Mouse (Mus musculus) left cerebral cortex, postnatal 4 days (tissue): Measurements from ENCODE around the gene Il1r1. TPM values are rescaled to one million over a fixed set of nuclear protein-coding genes. Genes with fewer than 3 reads are reported as not detected.

Experiments used
- DNase-seq: peaks from one replicate; pipeline ENCODE4 v3.0.0-alpha.2; 2022
- intact Hi-C: fragments of 180-260 bp; cut with DNase I; formaldehyde crosslinking; loops from one replicate; pipeline ENCODE4 v1.15.1; 2025
- total RNA-seq, 2 experiments: library from RNA; stranded (reverse); gene quantifications; 2 replicates each; pipeline ENCODE4 v1.2.3; 2021

Il1r1 gene
- total RNA-seq, 2 experiments from 2014 or later, result 1.2 to 1.4 TPM

DNA sequence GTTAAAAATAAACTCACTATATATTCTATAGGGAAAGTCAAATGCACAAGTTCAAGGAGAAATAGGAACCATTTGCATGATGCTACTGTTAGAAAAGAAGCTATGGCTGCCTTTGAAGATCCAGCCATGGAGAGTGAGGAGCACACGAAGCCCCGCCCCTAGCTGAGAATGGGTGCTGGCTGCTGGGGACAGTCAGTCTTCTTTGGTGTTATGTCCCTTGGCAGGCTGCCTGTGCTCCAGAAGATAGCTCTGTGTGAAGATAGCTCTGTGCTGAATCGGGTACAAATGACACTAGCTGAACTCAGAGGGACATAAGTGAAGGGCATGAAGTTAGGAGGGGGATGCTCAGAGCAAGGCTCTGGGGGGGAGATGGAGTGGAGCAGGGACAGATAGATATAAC is 86.2 kb downstream of the Il1r1 start:
- no peak for DNase-seq
- intact Hi-C loops, result no loop called here

GRCm38 (mm10) chr1:40311625-40312024 is 86.7 kb downstream of the Il1r1 start:
- intact Hi-C loops, result no loop called here
- no peak for DNase-seq

- no peak for DNase-seq
- intact Hi-C loops, result no loop called here
Measured at GRCm38 (mm10) chr1:40314016-40314415, 89.1 kb downstream of the Il1r1 start.

DNA sequence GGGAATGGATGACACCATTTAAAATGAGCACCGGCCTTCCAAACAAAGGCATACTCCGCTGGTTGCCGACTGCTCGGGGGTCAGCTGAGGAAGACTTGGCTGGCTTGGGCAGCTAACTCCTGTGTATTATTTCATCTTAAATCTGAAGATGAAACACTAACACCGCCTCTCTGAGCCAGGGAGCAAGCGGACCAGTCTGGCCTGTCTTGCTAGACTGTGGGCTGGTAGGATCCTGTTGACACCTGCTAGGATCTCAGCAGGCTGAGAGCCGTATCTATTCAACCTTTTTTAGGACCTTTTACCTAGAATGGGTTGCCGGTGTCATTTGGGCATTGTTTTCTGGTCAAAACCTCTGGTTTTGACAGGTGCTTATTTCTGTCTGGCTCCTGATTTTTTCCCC is 92.8 kb downstream of the Il1r1 start:
- intact Hi-C loops, result no loop called here
- no peak for DNase-seq

DNA sequence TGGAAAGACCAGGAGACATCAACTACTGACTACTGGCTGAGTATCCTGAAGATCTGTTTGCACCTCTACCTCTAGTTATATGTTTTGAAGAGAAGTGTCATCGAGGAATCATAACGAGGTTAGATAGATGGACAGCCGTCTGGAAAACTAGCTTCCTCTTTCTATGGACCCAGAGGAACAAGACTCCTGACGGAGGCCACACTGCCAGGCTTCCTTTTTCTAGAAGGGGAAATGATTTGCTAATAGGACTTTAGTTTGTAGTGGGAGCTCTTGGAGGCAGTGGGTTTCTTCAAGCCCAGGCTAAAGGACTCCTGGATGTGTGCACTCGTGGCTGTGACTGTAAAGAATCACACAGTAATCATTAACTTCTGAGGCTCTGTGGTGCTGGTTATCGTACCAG is 96.9 kb downstream of the Il1r1 start:
- intact Hi-C loops, result no loop called here

GRCm38 (mm10) chr1:40322543-40322942 is 97.7 kb downstream of the Il1r1 start:
- intact Hi-C loops, result no loop called here
- DNase-seq, result no peak

More for the DNA sequence above, 96.9 kb downstream of the Il1r1 start:
- no peak for DNase-seq

DNA sequence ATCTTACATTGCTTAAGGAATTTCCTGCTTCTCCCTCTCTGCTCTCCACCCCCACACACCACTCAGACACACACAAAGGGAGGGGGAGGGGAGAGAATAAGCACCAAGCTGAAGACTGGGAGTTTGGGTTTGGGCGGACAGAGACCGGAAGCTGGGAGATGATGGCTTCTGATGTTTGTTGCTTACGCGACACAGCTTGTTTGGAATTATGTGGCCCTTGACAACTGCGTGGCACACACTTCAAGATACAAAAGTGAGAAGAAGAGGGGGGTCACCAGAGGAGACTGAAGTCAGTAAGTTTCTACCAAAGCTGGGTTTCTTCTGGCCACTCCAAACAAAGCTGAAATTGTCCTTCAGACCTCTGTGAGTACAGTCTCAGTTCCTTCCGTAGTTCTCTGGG is 99.6 kb downstream of the Il1r1 start, which contains the start of gene Il1rl2:
Gene Il1rl2, plus strand, starts transcription at position 154 of the 400 bp plus-strand sequence.
- intact Hi-C loops, result no loop called here
- DNase-seq, result no peak

- intact Hi-C loops, result no loop called here
- DNase-seq, result no peak
Measured at GRCm38 (mm10) chr1:40324955-40325702, 100.2 kb downstream of the Il1r1 start.

DNA sequence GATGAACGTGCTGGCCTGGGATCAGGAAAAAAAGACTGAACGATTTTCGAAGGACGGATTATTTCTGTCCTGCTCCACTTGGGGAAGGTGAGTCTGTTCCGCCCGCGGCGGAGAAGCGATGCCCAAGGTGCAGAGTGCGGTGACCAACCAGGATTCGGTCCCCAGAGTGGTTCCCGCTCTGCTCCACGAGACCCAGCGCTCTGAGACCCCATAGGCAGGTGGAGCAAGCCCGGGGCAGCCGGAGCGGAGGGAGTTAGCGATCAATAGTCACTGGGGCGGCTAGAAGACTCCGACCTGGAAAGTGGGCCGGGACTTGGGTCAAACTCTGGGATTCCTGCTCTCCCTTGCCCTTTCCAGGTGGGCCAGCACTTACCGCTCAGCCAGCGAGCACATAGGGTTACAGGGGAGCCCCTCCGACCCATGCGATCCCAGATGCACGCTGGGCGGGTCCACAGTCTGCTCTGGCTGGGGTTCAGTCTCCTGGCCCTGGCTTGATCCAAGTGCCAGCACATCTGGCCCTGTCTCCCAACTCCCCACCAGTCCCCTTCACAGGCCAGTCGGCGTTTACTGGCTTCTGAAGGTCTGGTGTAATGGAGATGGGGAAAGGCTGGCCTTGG is 100.9 kb downstream of the Il1r1 start:
- DNase-seq, result no peak
- intact Hi-C loops, result no loop called here

GRCm38 (mm10) chr1:40327604-40328003 is 102.7 kb downstream of the Il1r1 start:
- DNase-seq, result no peak
- intact Hi-C loops, result no loop called here

- intact Hi-C loops, result no loop called here
- no peak for DNase-seq
Measured at GRCm38 (mm10) chr1:40329526-40329925, 104.6 kb downstream of the Il1r1 start.

- intact Hi-C loops, result no loop called here
- DNase-seq, result no peak
Measured at GRCm38 (mm10) chr1:40330181-40330580, 105.3 kb downstream of the Il1r1 start.

- intact Hi-C loops, result no loop called here
- no peak for DNase-seq
Measured at GRCm38 (mm10) chr1:40339346-40339745, 114.5 kb downstream of the Il1r1 start.

- no peak for DNase-seq
- intact Hi-C loops, result no loop called here
Measured at GRCm38 (mm10) chr1:40340102-40340501, 115.2 kb downstream of the Il1r1 start.

DNA sequence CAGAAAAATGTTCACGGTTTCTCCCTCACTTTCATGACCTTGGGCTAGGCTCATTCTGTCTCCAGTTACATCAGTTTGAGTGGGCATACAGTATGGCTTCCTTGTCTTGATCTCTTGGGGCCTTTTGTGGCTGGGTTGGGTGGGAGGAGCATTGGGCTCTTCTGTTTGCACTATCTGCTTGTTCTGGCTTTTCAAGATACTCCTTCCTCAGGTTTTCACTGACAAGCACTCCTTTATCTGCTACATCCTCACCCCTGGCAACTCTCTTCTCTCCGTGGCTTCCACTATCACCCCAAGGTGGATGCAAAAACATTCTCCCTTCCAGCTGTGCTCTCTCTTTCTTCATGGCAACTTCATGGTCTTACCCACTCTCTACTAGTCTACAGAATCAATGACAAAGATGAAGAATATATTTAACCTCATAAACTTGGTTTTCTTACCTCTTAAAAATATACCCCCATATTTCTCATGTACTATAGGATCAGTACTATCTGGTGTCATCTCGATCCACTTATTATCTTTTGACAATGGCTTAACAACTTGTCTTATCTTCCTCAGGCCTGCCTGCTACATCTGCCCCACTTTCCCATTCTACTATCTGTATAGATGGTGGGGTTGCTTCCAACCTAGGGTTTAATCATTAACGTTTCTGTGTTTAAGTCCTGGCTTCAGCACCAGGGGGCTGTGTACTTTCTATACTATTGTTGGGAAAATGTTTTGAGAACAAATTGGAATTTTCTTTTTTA is 127.5 kb downstream of the Il1r1 start:
- DNase-seq, result no peak
- intact Hi-C loops, result no loop called here

DNA sequence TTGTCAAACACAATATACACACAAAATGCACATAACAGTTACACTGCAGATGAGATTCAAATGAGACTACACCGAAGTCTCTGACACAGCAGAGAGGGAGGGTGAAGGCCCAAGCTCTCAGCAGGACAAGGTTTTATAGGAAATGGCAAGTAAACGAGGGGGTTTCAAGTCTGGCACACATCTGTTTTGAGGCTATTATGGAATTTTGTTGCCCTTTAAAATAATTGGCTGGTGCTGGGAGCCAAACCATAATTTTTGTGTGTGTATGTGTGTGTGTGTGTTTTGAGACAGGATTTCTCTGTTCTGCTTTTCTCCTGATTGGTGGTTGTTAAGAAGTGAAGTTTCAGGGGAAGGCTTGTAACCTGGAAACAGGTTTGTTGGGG is 128.0 kb downstream of the Il1r1 start:
- intact Hi-C loops, result no loop called here
- no peak for DNase-seq

DNA sequence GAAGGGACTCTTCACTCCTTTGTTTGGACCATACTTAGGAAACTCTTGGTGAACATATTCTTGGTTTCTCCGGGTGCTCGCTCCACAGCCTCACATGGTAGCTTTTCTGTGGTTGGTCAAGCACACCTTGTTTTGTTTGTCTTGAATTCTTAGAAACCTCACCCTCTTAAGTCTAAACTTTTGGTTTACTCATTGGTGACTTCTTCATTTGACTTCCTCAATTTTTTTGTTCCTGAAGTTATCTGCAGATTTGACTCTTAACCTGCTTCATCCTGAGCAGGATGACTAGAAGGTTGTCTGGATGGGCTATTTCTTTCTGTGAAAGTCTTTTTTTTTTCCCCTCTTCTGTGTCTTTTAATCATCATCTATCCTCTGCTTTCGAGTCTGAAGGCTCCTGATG is 129.8 kb downstream of the Il1r1 start:
- intact Hi-C loops, result no loop called here
- DNase-seq, result no peak

DNA sequence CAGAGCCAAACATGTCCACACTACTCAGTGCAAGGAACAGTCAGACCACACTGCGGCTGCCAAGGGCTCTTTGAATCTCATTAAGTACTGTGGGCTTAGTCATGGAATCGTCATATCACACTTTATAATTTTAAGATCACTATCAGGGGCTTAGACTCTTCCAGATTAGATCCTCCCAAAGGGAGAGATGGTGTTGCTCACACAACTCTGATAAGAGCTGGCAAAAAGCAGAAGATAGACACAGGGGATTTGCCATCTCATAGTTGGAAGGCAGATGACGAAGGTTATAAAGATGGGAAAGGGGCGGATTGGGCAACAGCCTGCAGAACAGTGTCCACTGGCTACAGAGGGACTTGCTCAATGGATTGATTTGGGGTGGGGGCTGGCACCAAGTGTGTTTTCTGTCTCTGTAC is 130.6 kb downstream of the Il1r1 start:
- intact Hi-C loops, result no loop called here
- no peak for DNase-seq

- intact Hi-C loops, result no loop called here
- no peak for DNase-seq
Measured at GRCm38 (mm10) chr1:40355904-40356521, 131.1 kb downstream of the Il1r1 start.

- intact Hi-C loops, result no loop called here
- no peak for DNase-seq
Measured at GRCm38 (mm10) chr1:40357921-40358320, 133.0 kb downstream of the Il1r1 start.

DNA sequence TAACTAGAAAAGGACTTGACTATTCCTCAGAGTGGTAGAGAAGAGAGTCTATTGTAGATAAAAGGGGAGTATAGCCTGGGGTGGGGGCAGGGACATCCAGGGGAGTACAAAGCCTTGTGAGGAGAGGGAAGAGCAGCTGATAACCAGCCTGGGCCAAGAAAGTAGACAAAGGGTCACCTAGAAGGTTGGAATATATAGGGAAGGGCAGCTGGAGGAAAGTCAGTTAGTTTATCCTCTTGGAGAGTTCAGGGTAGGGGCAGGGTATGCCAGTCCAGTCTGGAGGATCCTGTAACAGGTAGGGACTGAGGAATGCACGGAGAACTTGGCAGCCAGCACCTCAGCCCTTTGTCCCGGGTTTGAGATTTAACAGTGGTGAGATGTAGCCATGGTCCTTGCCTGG is 133.5 kb downstream of the Il1r1 start:
- intact Hi-C loops, result no loop called here
- DNase-seq, result no peak
